Mouse (Mus musculus) gastrocnemius, postnatal 14 days (tissue): ENCODE measurements around the gene Olfr1475. TPM values are rescaled to one million over a fixed set of nuclear protein-coding genes. Genes with fewer than 3 reads are reported as not detected.
"Not testable (repeated sequence)": the region's sequence is repeated elsewhere in the genome, so short reads cannot be mapped to it uniquely, and the experiment has no call there.

Experiments used
- DNase-seq: peaks from one replicate; pipeline ENCODE4 v3.0.0; 2021; ENCODE audit warnings: mixed read lengths
- intact Hi-C: fragments of 180-260 bp; cut with DNase I; formaldehyde crosslinking; loops from one replicate; pipeline ENCODE4 v1.15.1; 2025; ENCODE audit warnings: low total_unique reads
- long read RNA-seq, 2 experiments: library from polyadenylated mRNA; stranded (forward); transcript quantifications; one replicate each; pipeline ENCODE4 v2.0.0; 2021
- total RNA-seq, 2 experiments: library from RNA; stranded (reverse); gene quantifications; 2 replicates each; pipeline ENCODE4 v1.2.3; 2021

Gene Olfr1475
- not detected for total RNA-seq
- long read RNA-seq, experiment 1 = 0 reads
- long read RNA-seq, experiment 2 = 0 reads

GRCm38 (mm10) chr19:13480096-13480495, at the start of gene Olfr1475:
Gene Olfr1475 (minus strand): TSS chr19:13480196.
- no peak for DNase-seq
- intact Hi-C loops = no loop called here

GRCm38 (mm10) chr19:13527613-13528012, 47.6 kb upstream of the Olfr1475 start, which contains the start of gene Olfr1480:
Gene Olfr1480 (plus strand): TSS chr19:13527913.
- no peak for DNase-seq
- intact Hi-C loops = no loop called here

- intact Hi-C loops = no loop called here
- no peak for DNase-seq
These were observed 20.2 kb upstream of the Olfr1475 start, which contains the start of gene Olfr1477 for GRCm38 (mm10) chr19:13500246-13500645. Gene Olfr1477 (plus strand): TSS chr19:13500546.

GRCm38 (mm10) chr19:13469265-13469664, 10.7 kb downstream of the Olfr1475 start, which contains the start of gene Olfr1474:
Gene Olfr1474 (plus strand): TSS chr19:13469565.
- intact Hi-C loops, DNase-seq: not testable (repeated sequence)

GRCm38 (mm10) chr19:13455986-13456385, 24.0 kb downstream of the Olfr1475 start, which contains the start of gene Olfr1472:
Gene Olfr1472 (minus strand): TSS chr19:13456086.
- intact Hi-C loops = no loop called here
- no peak for DNase-seq

- intact Hi-C loops, DNase-seq: not testable (repeated sequence)
These were observed 36.9 kb downstream of the Olfr1475 start, which contains the start of gene Olfr1471 for GRCm38 (mm10) chr19:13443109-13443508. Gene Olfr1471 (plus strand): TSS chr19:13443409.

Other genes with a start within 250 kb of the Olfr1475 start
- not detected for gene Olfr1463, start 248.9 kb downstream of the Olfr1475 start, total RNA-seq
- not detected for gene Olfr1465, start 164.7 kb downstream of the Olfr1475 start, total RNA-seq
- not detected for gene Olfr1466, start 141.3 kb downstream of the Olfr1475 start, total RNA-seq
- gene Olfr1467, start 118.0 kb downstream of the Olfr1475 start, total RNA-seq = not detected
- gene Olfr1469, start 72.3 kb downstream of the Olfr1475 start, total RNA-seq = not detected
- gene Olfr1471, start 36.8 kb downstream of the Olfr1475 start, total RNA-seq = not detected
- gene Olfr1472, start 24.1 kb downstream of the Olfr1475 start, total RNA-seq = not detected
- gene Olfr1474, start 10.6 kb downstream of the Olfr1475 start, total RNA-seq = not detected
- gene Olfr1477, start 20.4 kb upstream of the Olfr1475 start, total RNA-seq = not detected
- gene Olfr1480, start 47.7 kb upstream of the Olfr1475 start, total RNA-seq = not detected
- gene Olfr1484, start 103.3 kb upstream of the Olfr1475 start, total RNA-seq = not detected
- not detected for gene Olfr1487, start 137.2 kb upstream of the Olfr1475 start, total RNA-seq
- not detected for gene Olfr1489, start 151.4 kb upstream of the Olfr1475 start, total RNA-seq
- not detected for gene Olfr1490, start 170.9 kb upstream of the Olfr1475 start, total RNA-seq
- gene Olfr1491, start 217.1 kb upstream of the Olfr1475 start, total RNA-seq = not detected
- not detected for gene Olfr1493-ps1, start 243.1 kb upstream of the Olfr1475 start, total RNA-seq